Mouse (Mus musculus): Measurements from ENCODE around the gene Pfn2.
"Not testable (repeated sequence)": the region's sequence is repeated elsewhere in the genome, so short reads cannot be mapped to it uniquely, and the experiment has no call there.

Gene Pfn2

DNA sequence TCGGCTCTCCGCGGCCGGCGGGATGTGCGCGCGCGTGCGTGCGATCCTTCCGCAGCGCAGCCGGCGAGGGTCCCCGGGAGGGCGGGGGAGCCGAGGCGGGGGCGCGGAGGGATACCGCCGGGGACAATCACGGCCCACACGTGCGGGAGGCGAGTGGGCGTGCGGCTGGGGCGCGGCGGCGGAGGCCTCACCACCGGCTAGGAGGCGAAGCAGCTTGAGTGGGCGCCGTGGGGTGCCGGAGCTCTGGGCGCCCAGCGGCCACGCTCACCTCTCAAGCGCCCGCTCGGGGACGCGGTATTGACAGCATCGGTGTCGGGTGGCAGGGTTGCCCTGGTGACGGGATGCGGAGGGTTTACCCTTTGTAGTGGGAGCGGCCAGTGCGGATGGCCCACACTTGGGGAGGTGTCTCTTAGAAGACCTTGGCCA, at the start of gene Pfn2:
Gene Pfn2, minus strand, starts transcription at position 320 of the 426 bp plus-strand sequence.
- DNase-seq (ENCODE audit: low spot score in 2 of 2): peak; percentile 80 to 85

DNA sequence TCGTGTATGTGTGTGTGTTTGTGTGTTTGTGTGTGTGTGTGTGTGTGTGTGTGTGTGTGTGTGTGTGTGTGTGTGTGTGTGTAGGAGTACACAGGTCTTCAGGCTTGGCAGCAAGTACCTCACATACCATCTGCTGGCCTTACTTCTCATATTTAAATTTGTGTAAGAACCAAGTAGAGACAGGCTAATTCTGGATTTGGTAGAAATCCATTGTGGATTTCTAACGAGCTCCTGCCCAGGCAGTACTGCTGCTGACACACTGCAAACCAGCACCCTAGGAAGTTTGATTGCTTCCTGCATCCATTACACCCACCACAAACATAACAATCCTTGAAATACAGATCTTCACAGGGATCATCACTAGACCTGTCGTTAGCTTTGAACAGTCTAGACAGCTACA, 35.1 kb upstream of the Pfn2 start:
- peak in 1 of 2 experiments; percentile 9 for DNase-seq (ENCODE audit: low spot score in 2 of 2)

DNA sequence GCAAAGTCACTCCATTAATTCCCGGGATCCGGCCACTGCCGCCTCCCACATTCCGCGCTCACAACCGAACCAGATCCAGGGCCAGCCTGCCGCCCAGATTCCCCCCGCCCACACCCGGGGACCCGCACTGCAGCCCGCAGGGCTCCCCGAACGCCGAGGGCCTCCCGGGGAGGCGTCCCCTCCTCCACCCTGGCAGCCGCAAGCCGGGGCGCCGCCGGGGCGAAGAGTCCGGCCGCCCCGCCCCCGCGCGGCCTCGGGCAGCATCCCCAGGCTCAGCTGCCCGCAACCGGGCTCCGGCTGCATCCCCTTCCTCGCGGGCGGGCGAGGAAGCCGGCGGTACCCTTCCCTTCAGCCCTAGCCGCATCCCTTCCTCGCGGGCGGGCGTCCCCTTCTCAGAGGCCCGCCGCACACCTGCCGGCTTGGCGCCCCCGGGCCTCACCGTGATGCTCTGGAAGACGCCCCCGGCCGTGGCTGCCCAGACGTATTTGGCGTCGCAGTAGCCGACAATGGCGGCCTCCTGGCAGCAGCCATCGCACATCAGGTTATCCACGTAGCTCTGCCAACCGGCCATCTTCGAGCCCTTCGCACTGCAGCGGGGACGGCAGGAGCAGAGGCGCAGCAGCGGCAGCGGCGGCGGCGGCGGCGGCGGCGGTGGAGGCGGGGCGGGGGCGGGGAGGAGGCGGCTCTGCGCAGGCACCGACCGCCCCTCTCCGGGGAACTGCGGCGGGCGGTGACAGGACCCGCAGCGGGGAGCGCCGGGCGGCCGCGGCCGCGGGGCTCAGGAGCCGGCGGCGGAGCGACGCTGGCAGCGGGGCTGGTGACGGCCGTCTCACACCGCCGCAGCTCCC, 743 bp downstream of the Pfn2 start:
- peak; percentile 50 to 66 for DNase-seq (ENCODE audit: low spot score in 2 of 2)

DNA sequence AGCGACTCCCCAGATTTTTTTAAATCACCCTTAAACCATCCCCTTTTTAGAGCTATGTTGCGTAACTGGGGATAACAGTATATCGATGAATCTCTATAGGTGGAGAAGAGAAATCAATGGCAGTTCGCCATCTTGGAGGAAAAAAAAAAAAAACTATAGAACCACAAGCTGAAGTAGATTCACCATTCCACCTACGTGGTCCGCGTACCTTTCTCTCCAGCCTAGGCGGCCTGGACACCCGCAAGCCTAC, 1.3 kb downstream of the Pfn2 start:
- no peak for DNase-seq (ENCODE audit: low spot score in 2 of 2)

DNA sequence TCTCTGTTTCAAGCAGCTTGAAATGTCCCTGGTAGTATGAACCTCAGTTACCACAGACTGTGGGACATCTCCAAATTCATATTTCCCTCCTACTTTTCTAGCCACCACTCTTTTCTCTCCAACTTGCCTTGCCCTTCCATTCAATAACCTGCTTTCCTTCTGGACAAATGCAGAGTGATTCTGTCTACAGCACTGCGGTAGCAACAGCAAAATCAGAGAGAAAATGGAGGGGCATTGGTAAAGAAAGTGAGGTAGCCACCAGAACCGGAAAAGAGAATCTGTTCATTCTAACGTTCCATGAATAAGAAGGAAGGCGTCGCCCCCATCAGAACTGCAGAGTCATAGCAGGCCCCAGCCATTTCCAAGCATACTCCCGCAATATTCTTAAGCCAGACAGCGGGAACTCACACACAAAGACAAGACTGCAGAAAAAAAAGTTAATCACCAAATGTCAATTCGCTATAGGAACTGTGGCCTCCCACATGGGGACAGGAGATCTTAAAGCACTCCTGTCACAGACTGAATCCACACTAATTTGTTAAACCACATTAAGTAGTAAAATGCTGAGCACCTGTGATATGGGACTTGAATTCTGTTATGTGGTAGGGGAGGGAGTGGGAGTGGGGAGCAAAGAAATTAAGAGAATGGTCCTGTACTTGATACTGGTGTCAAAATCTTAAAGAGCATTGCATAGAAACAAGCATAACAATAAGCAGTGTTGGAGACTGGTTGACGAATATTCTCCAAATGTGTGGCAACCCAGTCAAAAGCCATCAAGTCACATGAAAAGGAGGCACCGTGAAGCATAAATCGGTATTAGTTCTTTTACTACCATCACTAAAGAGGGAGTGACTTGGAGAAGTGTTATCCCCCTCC, 1.9 kb downstream of the Pfn2 start:
- DNase-seq (ENCODE audit: low spot score in 2 of 2): peak in 1 of 2 experiments; percentile 30

DNA sequence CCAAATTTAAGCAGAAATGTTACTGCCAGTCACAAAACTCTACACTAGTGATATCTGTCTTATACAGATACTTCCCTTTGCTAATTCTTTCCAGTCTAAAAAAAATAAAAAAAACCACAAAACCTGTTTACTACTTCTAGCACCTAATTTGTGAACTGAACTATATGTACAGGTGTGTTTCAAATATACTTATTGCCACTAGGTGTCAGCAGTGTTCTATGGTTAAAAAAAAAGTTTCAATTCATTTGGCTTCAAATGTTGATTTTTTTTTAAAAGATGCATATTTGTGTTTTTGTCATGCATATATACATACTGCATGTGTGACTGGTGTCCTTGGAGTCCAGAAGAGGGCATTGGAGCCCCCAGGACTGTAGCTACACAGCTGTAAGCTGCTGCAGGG, 4.1 kb downstream of the Pfn2 start:
- DNase-seq (ENCODE audit: low spot score in 2 of 2): no peak

DNA sequence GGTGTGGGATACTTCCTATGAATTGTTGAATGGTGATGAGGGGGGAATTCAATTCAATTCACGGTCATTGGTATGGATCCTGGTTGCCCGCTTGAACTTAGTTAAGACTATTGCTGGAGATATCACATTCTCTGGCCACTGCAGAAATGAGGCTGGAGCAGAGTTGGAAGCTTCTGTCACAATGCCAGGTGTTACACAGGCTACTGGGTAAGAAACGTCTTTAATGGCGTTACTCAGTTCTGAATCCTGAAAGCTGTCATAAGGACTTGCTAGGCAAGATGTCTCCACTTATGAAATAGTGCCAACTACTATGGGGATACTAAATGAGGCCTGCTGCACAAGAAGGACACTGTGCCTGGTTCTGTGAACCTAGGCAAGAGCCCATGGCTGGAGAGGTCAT, 11.0 kb downstream of the Pfn2 start:
- no peak for DNase-seq (ENCODE audit: low spot score in 2 of 2)

DNA sequence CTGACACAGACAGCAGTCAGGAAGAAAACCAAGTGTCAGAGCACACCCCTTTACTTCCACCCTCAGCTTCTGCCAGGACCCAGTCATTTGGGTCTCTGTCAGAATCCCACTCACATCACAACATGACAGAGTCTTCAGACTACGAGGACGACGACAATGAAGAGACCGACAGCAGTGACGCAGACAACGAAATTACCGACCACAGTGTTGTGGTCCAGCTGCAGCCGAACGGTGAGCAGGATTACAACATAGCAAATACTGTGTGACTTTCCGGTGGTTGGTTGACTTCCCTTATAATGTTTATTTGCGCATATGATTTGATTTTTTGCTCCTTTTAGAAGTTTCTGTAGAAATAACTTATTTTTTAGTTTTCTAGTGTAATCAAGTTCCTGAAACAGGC, 14.3 kb downstream of the Pfn2 start:
- DNase-seq (ENCODE audit: low spot score in 2 of 2): no peak

DNA sequence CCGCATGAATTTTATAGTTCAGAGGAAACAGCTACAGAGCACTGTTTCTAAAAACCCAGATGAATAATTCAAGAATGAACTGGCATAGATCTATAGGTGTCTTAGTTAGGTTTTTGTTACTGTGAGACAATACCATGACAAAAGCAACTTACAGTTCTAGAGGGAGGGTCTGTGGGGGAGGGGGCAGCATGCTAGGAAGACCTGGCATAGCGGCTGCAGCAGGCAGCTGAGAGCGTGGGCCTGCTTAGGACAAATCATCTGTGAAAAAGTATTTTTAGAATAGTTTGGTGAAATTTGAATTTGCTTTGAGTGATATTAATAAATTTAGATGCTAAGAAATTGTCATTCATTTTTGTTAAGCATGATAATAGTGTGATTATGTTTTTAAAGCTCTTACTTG, 22.0 kb downstream of the Pfn2 start:
- no peak for DNase-seq (ENCODE audit: low spot score in 2 of 2)

DNA sequence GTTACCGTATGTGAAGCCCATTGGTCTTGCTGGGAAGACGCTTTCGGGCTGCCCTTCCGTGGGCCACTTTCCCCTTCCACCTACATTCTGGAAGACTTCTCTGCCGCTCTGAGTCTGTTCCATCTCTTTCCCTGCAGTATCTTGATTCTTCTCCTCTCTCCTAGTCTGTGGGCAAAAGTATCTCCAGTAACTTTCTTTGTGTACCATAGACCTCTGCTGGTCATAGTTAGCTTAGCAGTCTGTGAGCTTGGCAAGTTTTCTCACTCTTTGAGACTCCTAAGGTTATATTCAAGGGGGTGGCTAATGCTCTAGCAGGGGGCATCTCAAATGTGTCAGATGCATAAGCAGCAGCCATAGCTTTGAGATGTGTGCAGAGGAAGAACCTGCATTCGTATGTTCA, 32.4 kb downstream of the Pfn2 start:
- no peak for DNase-seq (ENCODE audit: low spot score in 2 of 2)

DNA sequence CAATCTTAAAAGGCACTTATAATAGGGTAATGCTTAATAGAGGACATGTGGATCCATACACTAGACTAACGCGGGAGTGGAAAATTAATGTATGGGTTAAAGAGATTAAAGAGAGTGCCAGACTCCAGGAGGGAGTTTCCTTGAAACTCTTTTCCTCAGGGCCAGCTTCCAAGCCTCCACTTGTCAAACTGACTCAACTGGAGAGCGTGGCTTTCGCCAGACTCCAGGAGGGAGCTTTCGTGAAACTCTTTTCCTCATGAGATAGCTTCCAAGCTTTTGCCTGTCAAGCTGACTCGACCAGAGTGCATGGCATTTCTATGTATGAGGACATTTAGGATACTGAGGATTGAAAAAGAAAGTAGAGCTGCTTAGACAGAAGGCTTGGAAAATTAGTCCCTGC, 52.8 kb downstream of the Pfn2 start:
- not testable (repeated sequence) for DNase-seq (ENCODE audit: low spot score in 2 of 2)
